Mouse (Mus musculus) testis, adult 2 months (tissue): ENCODE measurements around the gene Mettl1. TPM values are rescaled to one million over a fixed set of nuclear protein-coding genes. Genes with fewer than 3 reads are reported as not detected.

ENCODE experiments used
- H3K27ac ChIP-seq: fragments of 200-500 bp; 2 replicates; pipeline ENCODE4 v1.5.1; 2012; ENCODE audit warnings: low read depth, low read length; ENCODE audit not compliant: control insufficient read depth, insufficient read depth
- H3K27me3 ChIP-seq: fragments of 200-500 bp; 2 replicates; pipeline ENCODE4 v1.6.1; 2012; ENCODE audit warnings: mild to moderate bottlenecking, low read length, moderate library complexity; ENCODE audit not compliant: control insufficient read depth, insufficient read depth
- H3K36me3 ChIP-seq: fragments of 200-500 bp; 2 replicates; pipeline ENCODE4 v1.6.1; 2012; ENCODE audit warnings: mild to moderate bottlenecking, low read length; ENCODE audit not compliant: control insufficient read depth, insufficient read depth
- H3K4me1 ChIP-seq: fragments of 200-500 bp; 2 replicates; pipeline ENCODE4 v1.6.1; 2012; ENCODE audit warnings: low read length; ENCODE audit not compliant: control insufficient read depth, insufficient read depth
- H3K4me3 ChIP-seq: fragments of 200-500 bp; 2 replicates; pipeline ENCODE4 v1.5.1; 2012; ENCODE audit warnings: low read depth, mild to moderate bottlenecking, low read length, moderate library complexity, mixed read lengths; ENCODE audit not compliant: control insufficient read depth
- CTCF ChIP-seq: fragments of 200-500 bp; IDR thresholded peaks from 2 replicates; pipeline ENCODE4 v1.5.1; 2012; ENCODE audit warnings: low read depth, mild to moderate bottlenecking, inconsistent platforms, low read length, moderate library complexity; ENCODE audit not compliant: control insufficient read depth, insufficient read depth, insufficient replicate concordance
- POLR2A ChIP-seq: fragments of 200-500 bp; IDR thresholded peaks from 2 replicates; pipeline ENCODE4 v1.6.1; 2012; ENCODE audit warnings: low read depth, mild to moderate bottlenecking, inconsistent platforms, low read length, moderate library complexity; ENCODE audit not compliant: control insufficient read depth
- polyA plus RNA-seq: library from polyadenylated mRNA; depleted of rRNA; stranded (reverse); fragments of >200 nt; gene quantifications from 2 replicates; pipeline ENCODE4 v1.2.3, GENCODE M21; 2012

The Mettl1 gene
- polyA plus RNA-seq, 1 experiment: 9.4 TPM

DNA sequence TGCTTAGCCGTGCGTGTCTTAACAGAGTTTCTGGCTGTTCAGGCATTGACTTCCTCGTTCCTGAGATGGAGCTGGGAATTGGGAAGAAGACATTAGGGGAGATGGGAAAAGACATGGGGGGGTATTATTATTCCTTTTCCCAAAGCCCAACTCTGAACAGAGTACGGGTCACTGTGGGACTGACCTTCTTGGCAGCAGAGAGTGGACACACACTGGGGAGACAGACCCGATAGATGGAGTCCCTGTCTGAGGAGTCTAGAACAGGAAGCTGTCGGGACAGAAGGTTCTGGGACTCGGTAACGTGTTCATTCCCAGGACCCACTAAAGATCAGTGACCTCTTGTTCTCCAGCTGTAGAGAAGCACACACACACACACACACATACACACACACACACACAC is 34.4 kb downstream of the Mettl1 start:
- H3K4me3 ChIP-seq: no peak overlapping the region
- TF ChIP-seq CTCF (no peak), POLR2A (no peak)
- peaks cover 17% of the 10 kb centered on the region for H3K4me1 ChIP-seq
- peaks cover 5% of the 10 kb centered on the region for H3K27me3 ChIP-seq
- H3K36me3 ChIP-seq: no peaks in the 10 kb centered on the region
- no peak overlapping the region; the same call in 1 of the 2 replicates for H3K27ac ChIP-seq

DNA sequence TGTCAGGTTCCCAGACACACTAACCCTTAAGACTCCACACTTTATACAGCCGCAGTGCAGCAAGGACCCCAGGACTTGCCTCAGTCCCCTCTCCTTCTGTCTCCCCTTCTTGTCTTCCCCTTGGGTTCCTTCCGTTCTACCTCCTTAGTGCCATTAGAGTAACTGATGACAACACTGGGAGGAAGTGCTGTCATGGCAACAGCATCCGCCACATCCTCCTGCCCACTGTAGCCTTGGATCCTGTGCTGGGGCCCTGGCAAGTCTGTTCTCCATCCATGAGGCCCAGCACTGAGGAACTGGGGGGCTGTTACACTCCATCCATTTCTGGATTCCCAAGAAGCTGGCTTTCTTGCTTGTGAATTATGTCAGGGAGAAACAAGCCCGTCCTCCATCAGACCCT is 34.9 kb downstream of the Mettl1 start:
- TF ChIP-seq POLR2A (no peak), CTCF (no peak)
- Histone ChIP-seq H3K27ac (no peak overlapping the region), H3K4me1 (peaks cover 20% of the 10 kb centered on the region), H3K27me3 (peaks cover 5% of the 10 kb centered on the region), H3K4me3 (no peak overlapping the region), H3K36me3 (no peaks in the 10 kb centered on the region)

DNA sequence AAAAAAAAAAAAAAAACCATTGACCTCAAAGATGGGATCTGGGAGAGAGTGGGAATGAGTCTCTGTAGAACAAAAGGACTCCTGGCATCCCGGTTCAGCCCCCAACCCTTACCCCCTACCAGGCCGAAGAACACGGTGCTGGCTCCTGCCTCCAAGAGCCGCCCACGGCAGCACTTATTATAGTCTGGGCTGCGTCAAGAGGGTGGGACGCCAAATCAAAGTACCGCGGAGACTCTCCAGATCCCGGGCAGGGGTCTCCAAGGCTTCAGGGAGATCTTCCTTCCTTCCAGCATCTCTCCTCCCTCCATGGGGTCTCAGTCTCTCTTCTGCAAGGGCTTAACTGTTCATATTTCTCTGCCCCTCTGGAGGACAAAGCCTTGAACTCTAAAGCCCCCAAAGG is 36.3 kb downstream of the Mettl1 start:
- H3K4me1 ChIP-seq: peaks cover 26% of the 10 kb centered on the region

DNA sequence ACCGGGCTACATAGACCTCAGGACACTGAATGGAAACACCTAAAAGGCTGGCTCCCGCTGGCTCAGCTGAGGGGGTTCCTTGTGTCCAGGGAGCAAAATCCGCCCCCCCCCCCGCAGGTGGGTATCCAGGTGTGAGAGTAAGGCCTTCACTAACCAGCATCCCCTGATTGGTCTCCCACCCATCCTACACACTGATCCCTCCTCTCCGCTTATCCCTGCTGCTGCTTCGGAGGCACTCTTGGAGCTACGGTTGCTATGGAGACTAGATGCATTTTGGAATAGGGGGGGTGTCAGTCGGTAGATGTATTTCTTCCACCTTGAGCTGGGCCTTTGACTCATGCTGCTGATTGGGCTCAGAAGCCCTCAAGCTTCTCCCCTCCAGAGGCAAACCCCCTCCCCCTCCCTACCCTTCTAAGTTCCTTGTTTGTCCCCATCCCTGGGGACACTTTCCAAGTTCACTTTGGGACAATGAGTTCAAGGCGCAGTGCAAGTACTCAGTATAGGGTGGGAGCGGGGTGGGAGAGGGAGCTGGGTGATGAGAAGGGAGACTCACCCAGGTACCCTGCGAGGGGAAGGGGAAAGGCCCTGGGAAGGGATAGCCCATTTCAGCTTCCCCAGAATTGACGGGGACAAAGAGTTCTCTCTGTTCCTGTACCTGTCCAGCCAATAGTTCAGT is 36.9 kb downstream of the Mettl1 start:
- no peak overlapping the region for H3K27ac ChIP-seq
- H3K4me3 ChIP-seq: no peak overlapping the region
- H3K27me3 ChIP-seq: peaks cover 5% of the 10 kb centered on the region
- H3K36me3 ChIP-seq: no peaks in the 10 kb centered on the region
- TF ChIP-seq CTCF (no peak), POLR2A (no peak)
- peaks cover 26% of the 10 kb centered on the region for H3K4me1 ChIP-seq

More for the DNA sequence above, 36.3 kb downstream of the Mettl1 start:
- H3K4me3 ChIP-seq: no peak overlapping the region
- no peak overlapping the region for H3K27ac ChIP-seq
- H3K27me3 ChIP-seq: peaks cover 5% of the 10 kb centered on the region
- H3K36me3 ChIP-seq: no peaks in the 10 kb centered on the region
- no peak for TF ChIP-seq CTCF
- TF ChIP-seq POLR2A: no peak

DNA sequence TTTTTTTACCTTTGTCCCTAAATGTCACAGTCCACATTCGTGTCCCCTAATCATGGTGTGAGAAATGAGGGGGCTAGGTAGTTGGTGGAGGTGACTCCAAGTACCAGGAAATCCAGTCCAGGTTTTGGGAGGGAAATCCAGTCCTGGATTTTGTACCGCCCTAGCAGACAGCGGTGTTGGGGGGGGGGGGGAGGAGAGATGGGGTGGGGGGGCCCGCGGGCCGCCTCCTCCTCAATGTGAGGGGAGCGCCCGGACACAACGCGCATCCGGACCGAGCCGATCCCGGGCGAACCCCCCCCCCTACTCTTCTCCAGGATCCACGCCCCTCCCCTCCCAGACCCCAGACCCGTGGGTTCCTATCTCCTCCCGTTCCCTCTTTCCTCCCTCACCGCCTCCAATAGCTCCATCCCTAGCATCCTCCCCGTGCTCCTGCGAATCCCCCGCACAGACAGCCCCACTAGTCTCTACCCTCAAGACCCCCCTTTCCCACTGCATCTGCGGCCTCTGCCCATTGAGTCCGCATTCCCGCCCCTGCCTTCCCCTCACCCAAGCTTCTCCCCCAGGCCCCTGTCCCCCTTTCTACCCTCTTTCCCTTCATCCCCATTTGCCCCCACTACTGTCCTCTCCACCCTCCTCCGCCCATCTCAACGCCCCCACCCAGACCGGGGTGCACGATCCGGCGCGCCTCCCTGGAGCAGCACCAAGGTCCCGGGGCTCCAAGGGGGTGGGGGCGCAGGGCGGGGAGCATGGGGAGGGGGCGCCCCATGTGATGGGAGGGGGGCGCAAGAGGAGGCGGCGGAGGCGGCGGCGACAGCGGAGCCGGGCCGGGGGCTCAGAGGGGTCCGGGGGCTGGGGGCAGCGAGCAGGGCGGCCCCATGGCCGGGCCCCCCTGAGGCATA is 37.7 kb downstream of the Mettl1 start:
- TF ChIP-seq POLR2A (no peak), CTCF (no peak)
- H3K27me3 ChIP-seq: peaks cover 5% of the 10 kb centered on the region
- H3K4me1 ChIP-seq: peaks cover 26% of the 10 kb centered on the region
- no peaks in the 10 kb centered on the region for H3K36me3 ChIP-seq
- no peak overlapping the region for H3K27ac ChIP-seq
- H3K4me3 ChIP-seq: peak overlapping the region; percentile 41; the same call in 1 of the 2 replicates

DNA sequence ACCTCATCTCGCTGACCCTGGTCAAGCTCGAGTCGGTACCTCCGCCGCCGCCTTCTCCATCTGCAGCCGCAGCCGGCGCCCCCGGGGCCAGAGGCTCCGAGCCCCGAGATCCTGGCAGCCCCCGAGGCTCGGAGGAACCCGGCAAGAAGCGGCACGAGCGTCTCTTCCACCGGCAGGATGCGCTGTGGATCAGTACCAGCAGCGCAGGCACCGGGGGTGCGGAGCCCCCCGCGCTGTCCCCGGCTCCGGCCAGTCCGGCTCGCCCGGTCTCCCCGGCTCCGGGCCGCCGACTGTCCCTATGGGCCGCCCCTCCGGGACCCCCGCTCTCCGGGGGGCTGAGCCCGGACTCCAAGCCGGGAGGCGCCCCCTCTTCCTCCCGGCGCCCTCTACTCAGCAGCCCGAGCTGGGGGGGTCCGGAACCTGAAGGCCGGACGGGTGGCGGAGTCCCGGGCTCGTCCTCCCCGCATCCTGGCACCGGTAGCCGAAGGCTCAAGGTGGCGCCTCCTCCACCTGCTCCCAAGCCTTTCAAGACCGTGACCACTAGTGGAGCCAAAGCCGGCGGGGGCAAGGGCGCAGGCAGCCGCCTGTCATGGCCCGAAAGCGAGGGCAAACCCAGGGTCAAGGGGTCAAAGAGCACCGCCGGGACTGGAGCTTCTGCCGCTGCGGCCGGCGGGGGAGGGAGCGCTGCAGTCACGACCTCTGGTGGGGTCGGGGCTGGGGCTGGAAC is 38.6 kb downstream of the Mettl1 start:
- Histone ChIP-seq H3K27me3 (peaks cover 5% of the 10 kb centered on the region), H3K36me3 (no peaks in the 10 kb centered on the region), H3K4me1 (peaks cover 26% of the 10 kb centered on the region), H3K4me3 (peak overlapping the region; percentile 27; the same call in 1 of the 2 replicates), H3K27ac (no peak overlapping the region)
- TF ChIP-seq CTCF (no peak), POLR2A (no peak)
